Mouse (Mus musculus) intestine, embryonic 15.5 days (tissue): ENCODE data around the gene Nkpd1. TPM values are rescaled to one million over a fixed set of nuclear protein-coding genes. Genes with fewer than 3 reads are reported as not detected.

Experiments
- ATAC-seq: fragments of 200-750 bp; cut with Nextera tagmentation; 2 replicates; pipeline ENCODE4 v1.8.0; 2017; ENCODE audit warnings: moderate TSS enrichment, moderate library complexity
- H3K27ac ChIP-seq: fragments of 300-500 bp; sonication (generic); 2 replicates; pipeline ENCODE4 v1.5.1; 2015; ENCODE audit warnings: mild to moderate bottlenecking, inconsistent platforms
- H3K27me3 ChIP-seq: fragments of 300-500 bp; sonication (generic); replicated peaks from 2 replicates; pipeline ENCODE4 v1.6.1; 2015; ENCODE audit warnings: inconsistent platforms
- H3K36me3 ChIP-seq: fragments of 300-500 bp; sonication (generic); 2 replicates; pipeline ENCODE4 v1.6.1; 2015; ENCODE audit warnings: inconsistent platforms
- H3K4me1 ChIP-seq: fragments of 300-500 bp; sonication (generic); replicated peaks from 2 replicates; pipeline ENCODE4 v1.6.1; 2015; ENCODE audit warnings: inconsistent platforms
- H3K4me2 ChIP-seq: fragments of 300-500 bp; sonication (generic); replicated peaks from 2 replicates; pipeline ENCODE4 v1.6.1; 2015; ENCODE audit warnings: mild to moderate bottlenecking, inconsistent platforms
- H3K4me3 ChIP-seq: fragments of 300-500 bp; sonication (generic); replicated peaks from 2 replicates; pipeline ENCODE4 v1.5.1; 2015; ENCODE audit warnings: inconsistent platforms
- H3K9ac ChIP-seq: fragments of 300-500 bp; sonication (generic); 2 replicates; pipeline ENCODE4 v1.6.1; 2015; ENCODE audit warnings: inconsistent platforms
- H3K9me3 ChIP-seq: fragments of 300-500 bp; sonication (generic); 2 replicates; pipeline ENCODE4 v1.6.1; 2016; ENCODE audit warnings: inconsistent platforms
- WGBS: fragments of 180-500 bp; shearing (Covaris S2); methylation state at CpG from one replicate; pipeline ENCODE4 v1.1.7; 2015; 5-methylcytosine and 5-hydroxymethylcytosine counted together
- polyA plus RNA-seq: library from polyadenylated mRNA; unstranded; fragments of >200 nt; fragmentation: Nextera tagmentation; extraction: Ambion mirVana; gene quantifications from 2 replicates; pipeline ENCODE4 v1.2.1, GENCODE M21; 2015

Gene Nkpd1
- polyA plus RNA-seq, 1 experiment from 2014 or later, result 0.10 TPM

GRCm38 (mm10) chr7:19491731-19492130 lies 25.9 kb upstream of the Nkpd1 start:
- H3K4me1 ChIP-seq, result peaks cover 10% of the 10 kb centered on the region
- no peak for ATAC-seq
- H3K4me3 ChIP-seq, result peak overlapping the region; percentile 23; the same call in 1 of the 2 replicates
- peak overlapping the region; percentile 37; the same call in 1 of the 2 replicates for H3K9ac ChIP-seq
- no peaks in the 10 kb centered on the region for H3K9me3 ChIP-seq
- no peaks in the 10 kb centered on the region for H3K36me3 ChIP-seq
- peaks cover 46% of the 10 kb centered on the region for H3K27me3 ChIP-seq
- peak overlapping the region; percentile 56 for H3K4me2 ChIP-seq
- WGBS, result 3% methylated on average over 26 of the region's 26 CpGs
- H3K27ac ChIP-seq, result no peak overlapping the region

- WGBS, result 81% methylated on average over 25 of the region's 25 CpGs
- no peaks in the 10 kb centered on the region for H3K36me3 ChIP-seq
Observed at GRCm38 (mm10) chr7:19494751-19495474, 22.7 kb upstream of the Nkpd1 start.

GRCm38 (mm10) chr7:19495521-19496213 lies 22.0 kb upstream of the Nkpd1 start:
- WGBS, result 55% methylated on average over 20 of the region's 20 CpGs
- Histone ChIP-seq H3K9me3 (no peaks in the 10 kb centered on the region), H3K27ac (no peak overlapping the region), H3K4me1 (peaks cover 8% of the 10 kb centered on the region), H3K27me3 (peaks cover 17% of the 10 kb centered on the region), H3K4me3 (no peak overlapping the region), H3K36me3 (no peaks in the 10 kb centered on the region), H3K4me2 (no peak overlapping the region), H3K9ac (no peak overlapping the region)
- no peak for ATAC-seq

More at GRCm38 (mm10) chr7:19494751-19495474, 22.7 kb upstream of the Nkpd1 start:
- no peaks in the 10 kb centered on the region for H3K9me3 ChIP-seq
- H3K4me2 ChIP-seq, result no peak overlapping the region
- H3K9ac ChIP-seq, result no peak overlapping the region
- H3K4me3 ChIP-seq, result no peak overlapping the region
- peaks cover 8% of the 10 kb centered on the region for H3K4me1 ChIP-seq
- no peak for ATAC-seq
- H3K27ac ChIP-seq, result no peak overlapping the region
- H3K27me3 ChIP-seq, result peaks cover 21% of the 10 kb centered on the region

- WGBS, result 77% methylated on average over 5 of the region's 5 CpGs
- H3K4me1 ChIP-seq, result peaks cover 8% of the 10 kb centered on the region
- H3K9ac ChIP-seq, result no peak overlapping the region
- peaks cover 11% of the 10 kb centered on the region for H3K27me3 ChIP-seq
- H3K4me3 ChIP-seq, result no peak overlapping the region
- no peaks in the 10 kb centered on the region for H3K9me3 ChIP-seq
- no peak overlapping the region for H3K27ac ChIP-seq
- no peak overlapping the region for H3K4me2 ChIP-seq
- ATAC-seq, result no peak
- H3K36me3 ChIP-seq, result no peaks in the 10 kb centered on the region
Observed at GRCm38 (mm10) chr7:19496214-19496555, 21.5 kb upstream of the Nkpd1 start.

GRCm38 (mm10) chr7:19498326-19498725 lies 19.3 kb upstream of the Nkpd1 start:
- no peaks in the 10 kb centered on the region; the same call in 1 of the 2 replicates for H3K27me3 ChIP-seq
- no peak overlapping the region for H3K4me2 ChIP-seq
- H3K9me3 ChIP-seq, result no peaks in the 10 kb centered on the region
- no peaks in the 10 kb centered on the region for H3K36me3 ChIP-seq
- no peak overlapping the region for H3K9ac ChIP-seq
- 63% methylated on average over 4 of the region's 4 CpGs for WGBS
- H3K4me1 ChIP-seq, result 0 out of 2 replicates have a peak, but pooled peaks cover 2% of the 10 kb centered on the region
- no peak overlapping the region for H3K27ac ChIP-seq
- no peak for ATAC-seq
- no peak overlapping the region for H3K4me3 ChIP-seq

GRCm38 (mm10) chr7:19500420-19501363 lies 16.9 kb upstream of the Nkpd1 start:
- H3K9me3 ChIP-seq, result no peaks in the 10 kb centered on the region
- H3K9ac ChIP-seq, result no peak overlapping the region
- H3K36me3 ChIP-seq, result no peaks in the 10 kb centered on the region
- WGBS, result 67% methylated on average over 12 of the region's 12 CpGs
- H3K4me2 ChIP-seq, result no peak overlapping the region
- ATAC-seq, result no peak
- no peak overlapping the region for H3K4me3 ChIP-seq
- no peaks in the 10 kb centered on the region for H3K27me3 ChIP-seq
- 0 out of 2 replicates have a peak, but pooled peaks cover 2% of the 10 kb centered on the region for H3K4me1 ChIP-seq
- H3K27ac ChIP-seq, result no peak overlapping the region

GRCm38 (mm10) chr7:19501658-19502057 lies 16.0 kb upstream of the Nkpd1 start:
- H3K4me2 ChIP-seq, result no peak overlapping the region
- no peak overlapping the region for H3K9ac ChIP-seq
- no peaks in the 10 kb centered on the region for H3K36me3 ChIP-seq
- 78% methylated on average over 4 of the region's 4 CpGs for WGBS
- H3K27me3 ChIP-seq, result no peaks in the 10 kb centered on the region
- H3K9me3 ChIP-seq, result no peaks in the 10 kb centered on the region
- no peak overlapping the region for H3K4me3 ChIP-seq
- H3K27ac ChIP-seq, result no peak overlapping the region
- peaks cover 3% of the 10 kb centered on the region; the same call in 1 of the 2 replicates for H3K4me1 ChIP-seq
- no peak for ATAC-seq

GRCm38 (mm10) chr7:19503481-19504068 lies 14.1 kb upstream of the Nkpd1 start:
- no peak overlapping the region for H3K4me3 ChIP-seq
- peaks cover 14% of the 10 kb centered on the region; the same call in 1 of the 2 replicates for H3K4me1 ChIP-seq
- no peak overlapping the region for H3K4me2 ChIP-seq
- H3K36me3 ChIP-seq, result no peaks in the 10 kb centered on the region
- H3K9ac ChIP-seq, result no peak overlapping the region
- 28% methylated on average over 5 of the region's 5 CpGs for WGBS
- H3K27me3 ChIP-seq, result no peaks in the 10 kb centered on the region
- no peak overlapping the region for H3K27ac ChIP-seq
- H3K9me3 ChIP-seq, result no peaks in the 10 kb centered on the region
- ATAC-seq, result 0 out of 2 replicates have a peak, but pooled peaks have one; percentile 3

- Histone ChIP-seq H3K9me3 (no peaks in the 10 kb centered on the region), H3K4me1 (peaks cover 17% of the 10 kb centered on the region), H3K9ac (no peak overlapping the region), H3K27ac (no peak overlapping the region), H3K36me3 (no peaks in the 10 kb centered on the region), H3K4me3 (peak overlapping the region; percentile 89), H3K27me3 (no peaks in the 10 kb centered on the region), H3K4me2 (peak overlapping the region; percentile 97)
- no peak for ATAC-seq
- WGBS, result 39% methylated on average over 6 of the region's 6 CpGs
Observed at GRCm38 (mm10) chr7:19506326-19506725, 11.3 kb upstream of the Nkpd1 start.

- H3K36me3 ChIP-seq, result no peaks in the 10 kb centered on the region
- peak overlapping the region; percentile 65 for H3K9ac ChIP-seq
- peak overlapping the region; percentile 17; the same call in 1 of the 2 replicates for H3K27ac ChIP-seq
- H3K4me1 ChIP-seq, result peaks cover 17% of the 10 kb centered on the region
- peak overlapping the region; percentile 97 for H3K4me2 ChIP-seq
- ATAC-seq, result no peak
- WGBS, result 2% methylated on average over 68 of the region's 71 CpGs
- no peaks in the 10 kb centered on the region for H3K9me3 ChIP-seq
- H3K4me3 ChIP-seq, result peak overlapping the region; percentile 89
- no peaks in the 10 kb centered on the region for H3K27me3 ChIP-seq
Observed at GRCm38 (mm10) chr7:19506969-19507611, 10.5 kb upstream of the Nkpd1 start.

- 4% methylated on average over 18 of the region's 18 CpGs for WGBS
- ATAC-seq, result no peak
- H3K9me3 ChIP-seq, result no peaks in the 10 kb centered on the region
- no peaks in the 10 kb centered on the region for H3K27me3 ChIP-seq
- H3K27ac ChIP-seq, result peak overlapping the region; percentile 17; the same call in 1 of the 2 replicates
- peak overlapping the region; percentile 89 for H3K4me3 ChIP-seq
- peaks cover 17% of the 10 kb centered on the region for H3K4me1 ChIP-seq
- peak overlapping the region; percentile 65 for H3K9ac ChIP-seq
- H3K36me3 ChIP-seq, result no peaks in the 10 kb centered on the region
- peak overlapping the region; percentile 97 for H3K4me2 ChIP-seq
Observed at GRCm38 (mm10) chr7:19507612-19507981, 10.0 kb upstream of the Nkpd1 start.
